Mouse (Mus musculus): ENCODE measurements around the gene Dennd5a. TPM values are rescaled to one million over a fixed set of nuclear protein-coding genes. Genes with fewer than 3 reads are reported as not detected.

The Dennd5a gene
- polyA plus RNA-seq (2015; fragmentation: Nextera tagmentation; extraction: Ambion mirVana), result 40.5 and 41.7 TPM in 2 replicates

DNA sequence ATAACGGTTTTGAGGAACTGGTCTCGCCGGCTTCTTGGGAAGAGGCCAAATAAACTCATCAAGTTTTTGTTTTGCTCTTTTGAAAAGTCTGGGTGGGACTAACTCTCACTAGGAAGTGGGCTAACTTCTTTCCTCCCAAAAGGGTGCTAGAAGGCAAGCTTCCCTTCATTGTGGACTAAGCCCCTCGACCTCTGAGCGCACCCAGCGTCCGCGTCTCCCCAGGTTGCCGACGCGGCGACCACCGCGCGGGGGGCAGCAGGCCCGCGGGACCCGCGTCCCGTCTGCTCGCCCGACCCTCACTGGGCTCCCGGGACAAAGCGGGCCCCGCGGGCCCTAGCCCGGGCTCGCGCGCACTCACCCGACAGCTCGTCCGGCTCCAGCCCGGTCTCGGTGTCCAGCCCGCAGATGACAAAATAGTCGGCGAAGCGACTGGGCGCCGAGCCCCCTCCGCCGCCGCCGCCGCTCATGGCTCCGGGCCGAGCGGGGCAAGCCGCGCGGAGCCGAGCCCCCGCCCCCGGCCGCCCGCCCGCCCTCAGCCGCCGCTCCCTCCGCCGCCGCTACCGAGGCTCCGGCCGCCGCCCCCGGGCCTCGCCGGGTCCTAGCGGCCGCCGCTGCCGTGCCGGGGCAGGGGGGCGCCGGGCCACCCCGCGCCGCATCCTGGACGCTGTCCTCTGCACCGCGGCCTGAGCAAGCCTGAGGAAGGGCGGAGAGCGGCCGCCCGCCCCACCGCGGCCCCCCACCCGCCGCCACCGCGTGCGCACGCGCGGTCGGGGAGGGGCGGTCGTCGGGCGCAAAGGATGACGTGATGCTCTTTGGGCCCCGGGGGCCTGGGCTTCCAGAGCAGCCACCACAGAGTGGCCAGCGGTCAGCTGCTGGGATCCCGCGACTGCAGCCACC lies at the start of gene Dennd5a:
TSS of gene Dennd5a (minus strand) at position 755 of the 897 bp plus-strand sequence.

DNA sequence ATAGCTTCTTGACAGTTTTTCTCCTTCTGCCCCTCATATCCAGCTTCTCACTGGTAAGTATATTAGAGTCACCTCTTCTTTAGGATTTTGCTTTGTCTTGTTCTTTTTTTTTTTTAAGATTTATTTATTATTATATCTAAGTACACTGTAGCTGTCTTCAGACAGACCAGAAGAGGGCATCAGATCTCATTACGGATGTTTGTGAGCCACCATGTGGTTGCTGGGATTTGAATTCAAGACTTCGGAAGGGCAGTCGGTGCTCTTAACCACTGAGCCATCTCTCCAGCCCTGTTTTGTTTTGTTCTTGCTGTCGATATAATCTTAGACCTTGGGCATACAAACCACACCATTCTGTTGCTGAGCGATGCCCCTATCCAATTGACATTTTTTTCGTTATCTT lies 26.5 kb upstream of the Dennd5a start, which contains the start of gene Tmem41b:
TSS of gene Tmem41b (minus strand) at position 155 of the 400 bp plus-strand sequence.

DNA sequence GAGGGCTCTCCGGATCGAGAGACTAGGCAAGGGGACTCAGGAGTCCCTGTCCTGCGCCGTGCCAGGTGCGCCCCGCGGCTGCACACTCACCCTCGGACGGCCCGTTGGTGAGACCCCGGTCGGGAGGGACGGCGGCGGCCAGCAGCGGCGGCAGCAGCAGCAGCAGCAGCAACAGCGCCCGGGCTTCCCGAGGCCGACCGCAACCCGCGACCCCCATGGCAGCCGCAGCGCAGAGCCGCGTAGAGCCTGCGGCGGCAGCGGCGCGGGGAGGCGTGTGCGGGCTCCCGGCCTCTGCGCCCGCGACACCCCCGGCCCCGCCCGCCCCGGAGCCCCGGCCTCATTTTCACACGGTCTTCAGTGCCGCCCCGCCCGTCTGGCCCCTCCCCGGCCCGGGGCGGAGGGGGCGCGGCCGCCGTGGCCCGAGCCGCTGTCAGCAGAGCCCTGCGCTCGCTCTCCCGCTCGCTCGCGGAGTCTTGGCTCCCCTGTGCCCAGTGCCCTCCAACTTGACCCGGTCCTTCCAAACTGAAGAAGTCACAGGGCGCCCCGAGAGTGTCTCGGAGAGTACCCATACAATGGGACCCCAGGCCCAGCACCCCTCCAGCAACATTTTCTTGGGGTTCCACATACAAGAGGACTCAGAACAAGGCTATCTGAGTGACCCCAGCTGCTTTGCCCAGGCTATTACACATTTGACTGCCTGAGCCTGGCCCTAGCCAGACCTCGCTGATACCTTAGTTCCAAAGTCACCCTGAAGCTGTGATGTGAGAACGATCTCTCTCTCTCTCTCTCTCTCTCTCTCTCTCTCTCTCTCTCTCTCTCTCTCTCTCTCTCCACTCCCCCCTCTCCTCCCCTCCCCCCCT lies 94.7 kb downstream of the Dennd5a start, which contains the start of gene Scube2:
TSS of gene Scube2 (minus strand) at position 310 of the 860 bp plus-strand sequence.

Other genes with a start within 250 kb of the Dennd5a start
- 0.25 TPM in 1 of 2 replicates, not detected in the other for gene BC051019, start 236.6 kb downstream of the Dennd5a start, polyA plus RNA-seq (2015; fragmentation: Nextera tagmentation; extraction: Ambion mirVana)
- 0.47 TPM in 1 of 2 replicates, not detected in the other for gene Ascl3, start 228.7 kb downstream of the Dennd5a start, polyA plus RNA-seq (2015; fragmentation: Nextera tagmentation; extraction: Ambion mirVana)
- 163 and 173 TPM in 2 replicates for gene Tmem9b, start 207.6 kb downstream of the Dennd5a start, polyA plus RNA-seq (2015; fragmentation: Nextera tagmentation; extraction: Ambion mirVana)
- 24.8 and 24.9 TPM in 2 replicates for gene Nrip3, start 178.4 kb downstream of the Dennd5a start, polyA plus RNA-seq (2015; fragmentation: Nextera tagmentation; extraction: Ambion mirVana)
- 1.7 and 2.2 TPM in 2 replicates for gene Scube2, start 94.8 kb downstream of the Dennd5a start, polyA plus RNA-seq (2015; fragmentation: Nextera tagmentation; extraction: Ambion mirVana)
- gene Tmem41b, start 26.5 kb upstream of the Dennd5a start, polyA plus RNA-seq (2015; fragmentation: Nextera tagmentation; extraction: Ambion mirVana), result 60.9 and 71.7 TPM in 2 replicates
- gene Ipo7, start 57.8 kb upstream of the Dennd5a start, polyA plus RNA-seq (2015; fragmentation: Nextera tagmentation; extraction: Ambion mirVana), result 25.8 and 28.8 TPM in 2 replicates
- 6.6 and 6.8 TPM in 2 replicates for gene Zfp143, start 100.7 kb upstream of the Dennd5a start, polyA plus RNA-seq (2015; fragmentation: Nextera tagmentation; extraction: Ambion mirVana)
- gene Wee1, start 161.6 kb upstream of the Dennd5a start, polyA plus RNA-seq (2015; fragmentation: Nextera tagmentation; extraction: Ambion mirVana), result 5.2 and 5.7 TPM in 2 replicates

All from neural tube, postnatal 0 days (tissue).